Mouse (Mus musculus): ENCODE data around the gene P3h3. TPM values are rescaled to one million over a fixed set of nuclear protein-coding genes. Genes with fewer than 3 reads are reported as not detected.

Gene P3h3
- total RNA-seq, 2 experiments from 2014 or later: 29.1 to 33.1 TPM

GRCm38 (mm10) chr6:124863125-124863657 lies 5.6 kb upstream of the P3h3 start:
- peak overlapping the region; percentile 60 for H3K4me3 ChIP-seq
- peak overlapping the region; percentile 99 for H3K27ac ChIP-seq
- peak in 1 of 2 experiments; percentile 22 for DNase-seq (ENCODE audit: extremely low spot score in 1 of 2, low spot score in 2 of 2)
- no peak for TF ChIP-seq CTCF (IDR thresholded peaks at IDR 0.05)
- intact Hi-C loops (cut with DNase I): loop anchor here (1.0 kb wide), 1 partner anchor 54 kb away; no protein-coding TSS in a partner anchor

GRCm38 (mm10) chr6:124862406-124863124 lies 5.0 kb upstream of the P3h3 start:
- intact Hi-C loops (cut with DNase I): loop anchor here (1.0 kb wide), 1 partner anchor 55 kb away; no protein-coding TSS in a partner anchor
- no peak for TF ChIP-seq CTCF (IDR thresholded peaks at IDR 0.05)
- peak overlapping the region; percentile 60 for H3K4me3 ChIP-seq
- H3K27ac ChIP-seq: peak overlapping the region; percentile 99
- peak; percentile 24 to 48 for DNase-seq (ENCODE audit: extremely low spot score in 1 of 2, low spot score in 2 of 2)

- Histone ChIP-seq H3K27ac (peak overlapping the region; percentile 99), H3K4me3 (peak overlapping the region; percentile 60)
- DNase-seq (ENCODE audit: extremely low spot score in 1 of 2, low spot score in 2 of 2): no peak
- no peak for TF ChIP-seq CTCF (IDR thresholded peaks at IDR 0.05)
- intact Hi-C loops (cut with DNase I): no loop called here
Observed at GRCm38 (mm10) chr6:124861802-124862201, 4.2 kb upstream of the P3h3 start.

- DNase-seq (ENCODE audit: extremely low spot score in 1 of 2, low spot score in 2 of 2): peak in 1 of 2 experiments; percentile 36
- Histone ChIP-seq H3K4me3 (peak overlapping the region; percentile 60), H3K27ac (peak overlapping the region; percentile 99)
- intact Hi-C loops (cut with DNase I): no loop called here
- TF ChIP-seq CTCF (IDR thresholded peaks at IDR 0.05): no peak
Observed at GRCm38 (mm10) chr6:124861266-124861665, 3.7 kb upstream of the P3h3 start.

GRCm38 (mm10) chr6:124860511-124860910 lies 3.0 kb upstream of the P3h3 start:
- peak in 1 of 2 experiments; percentile 24 for DNase-seq (ENCODE audit: extremely low spot score in 1 of 2, low spot score in 2 of 2)
- TF ChIP-seq CTCF (IDR thresholded peaks at IDR 0.05): no peak
- intact Hi-C loops (cut with DNase I): loop anchor here (1.0 kb wide), 1 partner anchor 70 kb away; no protein-coding TSS in a partner anchor

GRCm38 (mm10) chr6:124859725-124860124 lies 2.2 kb upstream of the P3h3 start:
- Histone ChIP-seq H3K27ac (peak overlapping the region; percentile 99), H3K4me3 (no peak overlapping the region)
- DNase-seq (ENCODE audit: extremely low spot score in 1 of 2, low spot score in 2 of 2): peak; percentile 84 to 89
- intact Hi-C loops (cut with DNase I): loop anchor here (1.0 to 5.0 kb wide), 4 partner anchors 45 to 223 kb away; no protein-coding TSS in a partner anchor
- TF ChIP-seq CTCF (IDR thresholded peaks at IDR 0.05): peak; percentile 83

More at GRCm38 (mm10) chr6:124860511-124860910, 3.0 kb upstream of the P3h3 start:
- peak overlapping the region; percentile 99 for H3K27ac ChIP-seq
- H3K4me3 ChIP-seq: peak overlapping the region; percentile 60; the same call in 1 of the 2 replicates

- no peak for TF ChIP-seq CTCF (IDR thresholded peaks at IDR 0.05)
- Histone ChIP-seq H3K4me3 (no peak overlapping the region), H3K27ac (no peak overlapping the region)
- intact Hi-C loops (cut with DNase I): loop anchor here (1.0 to 5.0 kb wide), 3 partner anchors 46 to 224 kb away; no protein-coding TSS in a partner anchor
- no peak for DNase-seq (ENCODE audit: extremely low spot score in 1 of 2, low spot score in 2 of 2)
Observed at GRCm38 (mm10) chr6:124858561-124859318, 1.2 kb upstream of the P3h3 start.

- DNase-seq (ENCODE audit: extremely low spot score in 1 of 2, low spot score in 2 of 2): peak in 1 of 2 experiments; percentile 24
- H3K4me3 ChIP-seq: peak overlapping the region; percentile 58
- intact Hi-C loops (cut with DNase I): loop anchor here (5.0 kb wide), 1 partner anchor 224 kb away; no protein-coding TSS in a partner anchor
- peak overlapping the region; percentile 92; the same call in 1 of the 2 replicates for H3K27ac ChIP-seq
- TF ChIP-seq CTCF (IDR thresholded peaks at IDR 0.05): no peak
Observed at GRCm38 (mm10) chr6:124857840-124858530, 433 bp upstream of the P3h3 start.

GRCm38 (mm10) chr6:124856321-124856720 lies 1.2 kb downstream of the P3h3 start:
- intact Hi-C loops (cut with DNase I): loop anchor here (5.0 kb wide), 1 partner anchor 226 kb away; no protein-coding TSS in a partner anchor
- Histone ChIP-seq H3K27ac (peak overlapping the region; percentile 48; the same call in 1 of the 2 replicates), H3K4me3 (peak overlapping the region; percentile 58)
- peak; percentile 38 to 51 for DNase-seq (ENCODE audit: extremely low spot score in 1 of 2, low spot score in 2 of 2)
- no peak for TF ChIP-seq CTCF (IDR thresholded peaks at IDR 0.05)

GRCm38 (mm10) chr6:124854647-124855046 lies 2.9 kb downstream of the P3h3 start:
- DNase-seq (ENCODE audit: extremely low spot score in 1 of 2, low spot score in 2 of 2): no peak
- Histone ChIP-seq H3K27ac (no peak overlapping the region), H3K4me3 (no peak overlapping the region)
- no peak for TF ChIP-seq CTCF (IDR thresholded peaks at IDR 0.05)
- intact Hi-C loops (cut with DNase I): loop anchor here (5.0 kb wide), 1 partner anchor 228 kb away; no protein-coding TSS in a partner anchor

GRCm38 (mm10) chr6:124850535-124850934 lies 7.0 kb downstream of the P3h3 start:
- H3K4me3 ChIP-seq: no peak overlapping the region
- no peak for DNase-seq (ENCODE audit: extremely low spot score in 1 of 2, low spot score in 2 of 2)
- intact Hi-C loops (cut with DNase I): no loop called here
- no peak for TF ChIP-seq CTCF (IDR thresholded peaks at IDR 0.05)
- no peak overlapping the region for H3K27ac ChIP-seq

All from left cerebral cortex, adult 2 months (tissue).